ENCODE assay signal across 20 mouse cellular contexts in genomic region chr9:78010187-78010586, GRCm38 (mm10). TPM values are rescaled to one million over a fixed set of nuclear protein-coding genes. Genes with fewer than 3 reads are reported as not detected.
"Had no signal": no experiment of that assay in that cellular context is flagged by ENCODE, and none has a peak within 500 bp of the region (broad histone marks: within the 10 kb centered on the region; RNA-seq: fewer than 3 reads in every experiment).

No protein-coding gene starts in this region.

- H3K27me3 ChIP-seq: limb, embryonic 12.5 days; lung, embryonic 15.5 days; neural tube, embryonic 15.5 days had no signal

- H3K4me1 ChIP-seq: limb, embryonic 12.5 days; midbrain, embryonic 10.5 days had no signal

- H3K4me2 ChIP-seq: limb, embryonic 12.5 days; liver, embryonic 13.5 days; lung, embryonic 15.5 days; neural tube, embryonic 15.5 days had no signal

- H3K4me3 ChIP-seq: limb, embryonic 12.5 days; liver, embryonic 13.5 days; lung, embryonic 15.5 days; midbrain, embryonic 10.5 days; neural tube, embryonic 15.5 days had no signal

- H3K9ac ChIP-seq: limb, embryonic 12.5 days; liver, embryonic 13.5 days; liver, postnatal 0 days; lung, embryonic 15.5 days; neural tube, embryonic 15.5 days had no signal

- H3K9me3 ChIP-seq: limb, embryonic 12.5 days; liver, embryonic 13.5 days; lung, embryonic 15.5 days; midbrain, embryonic 10.5 days; neural tube, embryonic 15.5 days had no signal

- H3K36me3 ChIP-seq: limb, embryonic 12.5 days; liver, embryonic 13.5 days; lung, embryonic 15.5 days; midbrain, embryonic 10.5 days; neural tube, embryonic 15.5 days had no signal

- ATAC-seq: liver, postnatal 0 days; midbrain, embryonic 16.5 days had no signal

- DNase-seq: kidney, postnatal 14 days; liver; liver, embryonic 13.5 days; liver, postnatal 0 days; right cerebral cortex, adult 18-20 months; right cerebral cortex, postnatal 25 days; thymus, postnatal 4 days had no signal

- H3K27ac ChIP-seq: limb, embryonic 12.5 days; liver, embryonic 13.5 days; lung, embryonic 15.5 days; midbrain, embryonic 10.5 days; neural tube, embryonic 15.5 days; stomach, postnatal 0 days had no signal

RNA-seq across cellular contexts. Expression of gene Gcm1, which starts 41.5 kb away (rescaled TPM):
- total RNA-seq: layer of hippocampus, adult 8-10 months; layer of hippocampus, postnatal 14 days; left cerebral cortex, adult 8-10 months; left cerebral cortex, postnatal 25 days; megakaryocyte, adult 5-6 weeks had no signal
- polyA plus RNA-seq: large intestine, adult 2 months; limb, embryonic 12.5 days; liver, embryonic 13.5 days; liver, postnatal 0 days; midbrain, embryonic 10.5 days; midbrain, embryonic 16.5 days; neural tube, embryonic 11.5 days; neural tube, embryonic 15.5 days; stomach, postnatal 0 days had no signal
